In genomic region chr7:99328847-99329246, GRCm38 (mm10) we compare ENCODE assay signal across 22 mouse cellular contexts. TPM values are rescaled to one million over a fixed set of nuclear protein-coding genes. Genes with fewer than 3 reads are reported as not detected.
DNase-seq lines count a peak whose midpoint lies in the region; ATAC-seq and TF ChIP-seq lines count a peak whose summit lies in the region.
"Had no signal": no experiment of that assay in that cellular context is flagged by ENCODE, and none has a peak within 500 bp of the region (broad histone marks: within the 10 kb centered on the region; RNA-seq: fewer than 3 reads in every experiment).

No protein-coding gene starts in this region.

- no peak for DNase-seq in midbrain, postnatal 0 days (ENCODE audit: low spot score)
- peak; percentile 30 for DNase-seq in Muller cell, postnatal 12 days (ENCODE audit: inconsistent ontology term)
- DNase-seq in forelimb bud, embryonic 11.5 days (ENCODE audit: low read depth, low spot score) = peak; percentile 63
- DNase-seq: adrenal gland, postnatal 36 days; cerebellum, adult 9-11 months; heart, postnatal 36 days; lung, postnatal 14 days had no signal

- no peak overlapping the region for H3K9ac ChIP-seq in forebrain, embryonic 12.5 days
- no peak overlapping the region for H3K9ac ChIP-seq in forebrain, embryonic 15.5 days (replicated peaks)
- H3K9ac ChIP-seq in midbrain, embryonic 12.5 days (replicated peaks) = no peak overlapping the region
- H3K9ac ChIP-seq in midbrain, postnatal 0 days (replicated peaks; ENCODE audit: low read length, poor library complexity, severe bottlenecking) = no peak overlapping the region
- H3K9ac ChIP-seq: embryonic facial prominence, embryonic 12.5 days; heart, embryonic 13.5 days; kidney, embryonic 15.5 days; limb, embryonic 13.5 days; liver, embryonic 14.5 days; neural tube, embryonic 12.5 days had no signal

- H3K27me3 ChIP-seq in forebrain, embryonic 12.5 days = no peaks in the 10 kb centered on the region
- H3K27me3 ChIP-seq in forebrain, embryonic 15.5 days = no peaks in the 10 kb centered on the region
- peaks cover 12% of the 10 kb centered on the region for H3K27me3 ChIP-seq in midbrain, embryonic 12.5 days
- no peaks in the 10 kb centered on the region for H3K27me3 ChIP-seq in midbrain, postnatal 0 days (ENCODE audit: insufficient read depth, low read length)
- H3K27me3 ChIP-seq: embryonic facial prominence, embryonic 12.5 days; neural tube, embryonic 12.5 days had no signal

- WGBS in forebrain, embryonic 12.5 days = 47% methylated on average over 4 of the region's 4 CpGs
- 41% methylated on average over 4 of the region's 4 CpGs for WGBS in forebrain, embryonic 15.5 days
- whole genome bisulfite sequencing in midbrain, embryonic 12.5 days = 40% methylated on average over 4 of the region's 4 CpGs
- whole genome bisulfite sequencing in midbrain, postnatal 0 days = 46% methylated on average over 4 of the region's 4 CpGs

- no peak for TF ChIP-seq CTCF in midbrain, postnatal 0 days (IDR thresholded peaks at IDR 0.05)

- H3K36me3 ChIP-seq in forebrain, embryonic 12.5 days (replicated peaks) = peaks cover 7% of the 10 kb centered on the region
- H3K36me3 ChIP-seq in forebrain, embryonic 15.5 days = 0 out of 2 replicates have a peak, but pooled peaks cover 2% of the 10 kb centered on the region
- peaks cover 20% of the 10 kb centered on the region for H3K36me3 ChIP-seq in midbrain, embryonic 12.5 days
- H3K36me3 ChIP-seq in midbrain, postnatal 0 days (ENCODE audit: insufficient read depth, low read length) = peaks cover 4% of the 10 kb centered on the region; the same call in 1 of the 2 replicates
- H3K36me3 ChIP-seq: embryonic facial prominence, embryonic 12.5 days; heart, embryonic 13.5 days; kidney, embryonic 15.5 days; limb, embryonic 13.5 days had no signal

- ATAC-seq in forebrain, embryonic 12.5 days (ENCODE audit: low FRiP score) = no peak; the same call in 1 of the 2 replicates
- no peak for ATAC-seq in forebrain, embryonic 15.5 days (replicated peaks)
- ATAC-seq in midbrain, embryonic 12.5 days (ENCODE audit: low FRiP score, low read depth) = no peak
- ATAC-seq in midbrain, postnatal 0 days (ENCODE audit: low FRiP score) = no peak
- ATAC-seq in inflammation-experienced regulatory T-cells, adult 6 months = no peak
- ATAC-seq: intestine, embryonic 16.5 days had no signal

- H3K4me3 ChIP-seq in forebrain, embryonic 12.5 days (replicated peaks) = no peak overlapping the region
- H3K4me3 ChIP-seq in forebrain, embryonic 15.5 days = no peak overlapping the region
- no peak overlapping the region for H3K4me3 ChIP-seq in midbrain, embryonic 12.5 days
- no peak overlapping the region for H3K4me3 ChIP-seq in midbrain, postnatal 0 days (ENCODE audit: low read depth, low read length)
- H3K4me3 ChIP-seq: embryonic facial prominence, embryonic 12.5 days; heart, embryonic 13.5 days; kidney, embryonic 15.5 days; limb, embryonic 13.5 days; megakaryocyte, embryonic 14.5 days; neural tube, embryonic 12.5 days had no signal

- no peaks in the 10 kb centered on the region for H3K9me3 ChIP-seq in forebrain, embryonic 12.5 days
- no peaks in the 10 kb centered on the region for H3K9me3 ChIP-seq in forebrain, embryonic 15.5 days
- no peaks in the 10 kb centered on the region for H3K9me3 ChIP-seq in midbrain, embryonic 12.5 days
- H3K9me3 ChIP-seq in midbrain, postnatal 0 days (ENCODE audit: low read length) = no peaks in the 10 kb centered on the region
- H3K9me3 ChIP-seq: embryonic facial prominence, embryonic 12.5 days; heart, embryonic 13.5 days; kidney, embryonic 15.5 days; limb, embryonic 13.5 days; megakaryocyte, embryonic 14.5 days; neural tube, embryonic 12.5 days had no signal

- H3K27ac ChIP-seq in forebrain, embryonic 12.5 days = peak overlapping the region; percentile 37; the same call in 1 of the 2 replicates
- no peak overlapping the region for H3K27ac ChIP-seq in forebrain, embryonic 15.5 days (replicated peaks)
- 0 out of 2 replicates have a peak overlapping the region, but pooled peaks have one; percentile 31 for H3K27ac ChIP-seq in midbrain, embryonic 12.5 days (replicated peaks)
- H3K27ac ChIP-seq in midbrain, postnatal 0 days (ENCODE audit: low read depth, low read length) = no peak overlapping the region
- H3K27ac ChIP-seq: embryonic facial prominence, embryonic 12.5 days; heart, embryonic 13.5 days; kidney, embryonic 15.5 days; limb, embryonic 13.5 days; liver, embryonic 14.5 days; neural tube, embryonic 12.5 days; stomach, postnatal 0 days had no signal

- no peak overlapping the region for H3K4me2 ChIP-seq in forebrain, embryonic 12.5 days
- no peak overlapping the region for H3K4me2 ChIP-seq in forebrain, embryonic 15.5 days (replicated peaks)
- no peak overlapping the region for H3K4me2 ChIP-seq in midbrain, embryonic 12.5 days (replicated peaks)
- H3K4me2 ChIP-seq in midbrain, postnatal 0 days (ENCODE audit: low read depth, low read length, poor library complexity, severe bottlenecking) = no peak overlapping the region
- H3K4me2 ChIP-seq: embryonic facial prominence, embryonic 12.5 days; heart, embryonic 13.5 days; kidney, embryonic 15.5 days; limb, embryonic 13.5 days; neural tube, embryonic 12.5 days had no signal

- peaks cover 18% of the 10 kb centered on the region for H3K4me1 ChIP-seq in forebrain, embryonic 12.5 days
- H3K4me1 ChIP-seq in forebrain, embryonic 15.5 days = peaks cover 3% of the 10 kb centered on the region; the same call in 1 of the 2 replicates
- H3K4me1 ChIP-seq in midbrain, embryonic 12.5 days = peaks cover 26% of the 10 kb centered on the region
- H3K4me1 ChIP-seq in midbrain, postnatal 0 days (ENCODE audit: insufficient read depth, low read length) = no peaks in the 10 kb centered on the region

RNA-seq across cellular contexts. Expression of gene Serpinh1, which starts 24.2 kb away (rescaled TPM):
- 425 and 501 TPM in 2 replicates for polyA plus RNA-seq in forebrain, embryonic 12.5 days (2016; fragmentation: Nextera tagmentation; extraction: Ambion mirVana)
- 210 and 215 TPM in 2 replicates for polyA plus RNA-seq in forebrain, embryonic 15.5 days (2015; fragmentation: Nextera tagmentation; extraction: Ambion mirVana)
- polyA plus RNA-seq in midbrain, embryonic 12.5 days (2016; fragmentation: Nextera tagmentation; extraction: Ambion mirVana) = 475 and 557 TPM in 2 replicates
- total RNA-seq in midbrain, postnatal 0 days (2014; rRNA removed) = 151 and 160 TPM in 2 replicates
- polyA plus RNA-seq in midbrain, postnatal 0 days (2015; fragmentation: Nextera tagmentation; extraction: Ambion mirVana) = 114 and 125 TPM in 2 replicates
- polyA plus RNA-seq in inflammation-experienced regulatory T-cells, adult 6 months (2017; shearing (Covaris generic)) = not detected
- total RNA-seq: CH12.LX had no signal

RNA-seq across cellular contexts. Expression of gene Gdpd5, which starts 52.4 kb away (rescaled TPM):
- polyA plus RNA-seq in forebrain, embryonic 12.5 days (2016; fragmentation: Nextera tagmentation; extraction: Ambion mirVana) = 29.9 and 34.4 TPM in 2 replicates
- polyA plus RNA-seq in forebrain, embryonic 15.5 days (2015; fragmentation: Nextera tagmentation; extraction: Ambion mirVana) = 40.0 and 41.8 TPM in 2 replicates
- 32.7 and 32.9 TPM in 2 replicates for polyA plus RNA-seq in midbrain, embryonic 12.5 days (2016; fragmentation: Nextera tagmentation; extraction: Ambion mirVana)
- total RNA-seq in midbrain, postnatal 0 days (2014; rRNA removed) = 41.0 and 44.6 TPM in 2 replicates
- 25.9 and 26.0 TPM in 2 replicates for polyA plus RNA-seq in midbrain, postnatal 0 days (2015; fragmentation: Nextera tagmentation; extraction: Ambion mirVana)
- polyA plus RNA-seq in inflammation-experienced regulatory T-cells, adult 6 months (2017; shearing (Covaris generic)) = 10 to 100 TPM; 15.1 to 29.0 (median 17.5) TPM
- total RNA-seq: granulocyte monocyte progenitor cell, adult 5-6 weeks had no signal

Comparison
In these comparisons a context has a peak if more than half of its experiments do, and no peak if none do; other contexts are left out.
1. H3K27ac ChIP-seq: peak in forebrain, embryonic 12.5 days (single experiment) and midbrain, embryonic 12.5 days (single experiment); none in forebrain, embryonic 15.5 days (single experiment) and midbrain, postnatal 0 days (single experiment).
2. RNA of gene Serpinh1, which starts 24.2 kb away (polyA plus RNA-seq): 475 to 557 TPM in midbrain, embryonic 12.5 days, 425 to 501 TPM in forebrain, embryonic 12.5 days, 210 to 215 TPM in forebrain, embryonic 15.5 days and 114 to 125 TPM in midbrain, postnatal 0 days; not detected in inflammation-experienced regulatory T-cells, adult 6 months; every median in the first group is over 100 times any median in the second.